Mouse (Mus musculus): ENCODE measurements at regions not wholly inside any gene's neighbourhood (a gene's known extent, or its start where the extent isn't known, plus 50 kb on each side); places are given as distances from the start of the nearest gene placed in this dataset.

DNA sequence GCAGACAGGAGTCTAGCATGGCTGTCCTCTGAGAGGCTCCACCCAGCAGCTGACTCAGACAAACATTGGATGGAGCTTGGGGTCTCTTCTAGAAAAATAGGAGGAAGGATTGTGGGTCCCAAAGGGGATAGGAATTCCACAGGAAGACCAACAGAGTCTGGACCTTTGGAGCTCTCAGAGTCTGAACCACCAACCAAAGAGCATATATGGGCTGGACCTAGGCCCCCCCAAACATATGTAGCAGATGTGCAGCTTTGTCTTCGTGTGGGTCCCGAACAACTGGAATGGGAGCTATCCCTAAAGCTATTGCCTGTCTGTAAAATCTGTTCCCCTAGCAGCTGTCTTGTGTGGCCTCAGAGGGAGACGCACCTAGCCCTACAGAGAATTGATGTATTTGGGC, 50.1 kb upstream of the Cpm start:
- in situ Hi-C loops (cut with MboI, MseI): no loop called here

DNA sequence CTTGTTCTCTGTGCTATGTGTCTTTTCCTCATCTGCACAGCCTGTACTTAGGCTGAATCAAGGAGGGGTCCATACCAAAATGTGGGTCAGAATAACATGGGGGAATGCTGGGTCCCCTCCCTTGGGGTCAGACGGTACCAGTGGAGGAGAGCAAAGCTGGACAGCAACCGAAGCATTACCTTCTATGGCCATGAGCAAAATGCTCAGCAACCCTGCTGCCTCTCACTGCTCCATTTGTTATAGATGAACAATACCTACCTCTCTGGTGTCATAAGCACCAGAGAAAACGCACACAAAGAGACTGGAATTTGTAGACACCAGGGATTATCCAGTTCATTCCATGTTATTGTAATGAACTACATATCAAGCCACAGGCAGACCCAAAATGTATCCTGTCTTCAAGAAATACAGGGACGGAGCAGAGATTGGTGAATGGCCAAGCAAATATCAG, 50.6 kb upstream of the Cpm start:
- in situ Hi-C loops (cut with MboI, MseI): no loop called here

DNA sequence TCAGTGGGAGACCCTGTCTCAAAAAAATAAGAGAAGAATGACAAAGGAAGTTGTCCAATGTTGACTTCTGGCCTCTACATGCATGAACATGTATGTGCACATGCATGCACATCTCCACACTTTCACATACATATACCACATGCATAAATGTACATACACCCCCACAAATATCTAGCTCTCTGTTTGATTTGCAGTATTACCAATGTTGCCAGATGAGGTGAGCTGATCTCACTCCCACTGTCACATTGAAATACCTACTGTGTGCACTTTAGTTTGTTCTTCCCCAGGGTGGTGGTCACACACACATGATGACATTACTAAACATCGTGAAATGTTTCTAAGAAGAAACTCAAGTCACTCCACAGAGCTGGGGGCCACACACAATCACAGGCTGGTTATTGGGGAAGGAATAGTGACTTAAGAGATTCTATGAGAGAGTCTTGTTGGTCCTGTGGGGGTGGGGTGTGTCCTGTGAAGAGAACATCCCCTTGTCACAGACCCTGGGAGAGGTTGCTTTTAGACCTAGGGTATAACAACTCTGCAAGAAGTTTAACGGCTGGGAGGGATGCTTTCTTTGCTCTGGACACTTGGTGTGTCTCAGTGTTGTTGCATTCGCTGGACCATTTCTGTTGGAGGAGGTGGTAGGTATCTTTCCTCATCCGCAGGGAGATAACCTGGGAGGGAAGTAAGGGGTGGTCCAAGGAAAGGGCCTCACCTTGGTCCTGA, 51.2 kb upstream of the Cpm start:
- in situ Hi-C loops (cut with MboI, MseI): no loop called here

DNA sequence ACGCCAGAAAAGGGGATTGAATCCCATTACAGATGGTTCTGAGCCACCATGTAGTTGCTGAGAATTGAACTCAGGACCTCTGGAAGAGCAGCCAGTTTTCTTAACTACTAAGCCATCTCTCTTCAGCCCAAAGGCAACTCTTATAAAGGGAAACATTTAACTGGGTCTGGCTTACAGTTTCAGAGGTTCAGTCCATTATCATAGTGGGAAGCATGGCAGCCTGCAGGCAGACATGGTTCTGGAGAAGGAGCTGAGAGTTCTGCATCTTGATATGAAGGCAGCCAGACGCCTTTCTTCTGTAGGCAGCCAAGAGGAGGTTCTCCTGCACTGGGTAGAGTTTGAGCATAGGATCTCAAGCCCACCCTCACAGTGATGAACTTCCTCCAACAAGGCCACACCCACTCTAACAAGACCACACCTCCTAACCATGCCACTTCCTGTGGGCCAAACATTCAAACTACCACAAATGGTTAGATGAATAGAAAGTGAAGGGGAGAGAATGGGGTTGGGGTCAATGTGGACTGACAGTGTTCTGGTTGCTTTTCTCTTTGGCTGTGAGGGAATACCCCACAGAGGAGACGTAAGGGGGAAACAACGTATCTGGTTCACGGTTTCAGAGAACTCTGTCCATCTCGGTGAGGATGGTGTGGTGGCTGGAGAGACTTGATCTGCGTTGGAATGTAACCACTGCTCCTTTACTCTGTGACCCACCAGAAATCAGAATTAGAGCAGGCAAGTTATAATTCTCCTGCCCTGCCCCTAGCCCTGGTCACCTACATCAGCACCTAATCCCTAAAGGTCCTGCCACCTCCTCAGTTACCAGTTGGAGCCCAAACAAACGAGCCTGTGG, 52.2 kb upstream of the Cpm start:
- in situ Hi-C loops (cut with MboI, MseI): no loop called here

DNA sequence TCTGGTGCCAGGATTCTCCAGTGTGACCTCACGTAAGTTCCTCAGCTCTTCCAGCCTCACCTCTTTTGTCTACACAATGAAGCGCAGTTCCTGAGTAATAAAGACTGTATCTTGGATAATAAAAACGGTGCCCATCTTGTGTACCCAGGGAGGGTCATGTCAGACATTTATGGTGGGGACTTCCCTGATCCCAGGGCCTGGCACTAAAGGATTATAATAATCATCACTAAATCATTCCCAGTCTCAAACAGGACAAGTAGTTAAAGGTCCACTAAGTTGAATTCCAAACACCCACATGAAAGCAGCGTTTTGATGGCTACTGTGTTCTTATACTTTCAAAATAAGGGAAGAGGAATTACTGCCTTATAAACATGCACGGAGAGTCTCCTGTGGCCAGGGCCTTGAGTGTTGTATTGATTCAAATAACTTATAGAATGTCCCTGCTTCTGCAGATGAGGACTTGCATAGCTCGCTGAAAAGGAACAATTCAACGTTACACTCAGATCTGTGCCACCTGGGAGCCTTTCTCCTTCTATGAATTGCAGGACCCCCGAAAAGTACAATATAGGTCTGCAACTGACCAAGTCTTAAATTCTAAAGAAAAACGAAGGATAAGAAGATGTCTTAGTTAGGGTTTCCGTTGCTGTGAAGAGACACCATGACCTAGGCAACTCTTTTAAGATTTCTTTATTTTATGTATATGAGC, 53.0 kb upstream of the Cpm start:
- in situ Hi-C loops (cut with MboI, MseI): no loop called here

DNA sequence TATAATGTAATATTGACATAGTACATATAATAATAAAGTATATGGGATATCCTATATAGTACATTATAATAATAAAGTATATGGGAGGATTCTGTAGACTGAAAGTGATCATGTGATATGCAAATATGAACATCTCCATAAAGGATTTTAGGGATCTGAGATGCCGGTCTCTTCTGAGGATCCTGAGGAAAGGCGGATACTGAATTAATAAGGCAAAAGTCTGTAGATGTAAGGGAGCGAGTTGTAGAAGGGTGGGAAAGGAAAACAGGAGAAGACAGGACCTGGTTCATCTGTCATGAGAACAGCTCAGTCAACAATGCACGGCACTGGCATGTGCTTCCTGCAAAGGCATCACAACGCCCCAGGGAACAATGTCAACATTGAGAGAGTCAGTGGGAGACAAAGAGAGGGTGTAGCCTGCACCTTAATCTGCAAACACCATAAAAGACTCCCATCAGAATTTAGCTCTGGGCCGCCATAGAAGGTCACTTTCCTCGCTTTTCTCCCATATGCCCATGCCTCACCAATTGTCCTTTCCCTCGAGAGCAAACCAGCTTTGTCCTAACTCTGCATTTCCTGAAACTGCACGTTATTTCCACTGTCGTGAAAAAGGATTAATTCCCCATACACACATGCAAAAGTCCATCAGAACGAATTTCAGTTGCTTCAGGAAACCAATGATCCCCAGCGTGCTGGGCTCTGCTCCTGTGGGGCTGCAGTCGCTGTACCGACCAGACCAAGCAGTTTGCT, 53.7 kb upstream of the Cpm start:
- in situ Hi-C loops (cut with MboI, MseI): no loop called here

DNA sequence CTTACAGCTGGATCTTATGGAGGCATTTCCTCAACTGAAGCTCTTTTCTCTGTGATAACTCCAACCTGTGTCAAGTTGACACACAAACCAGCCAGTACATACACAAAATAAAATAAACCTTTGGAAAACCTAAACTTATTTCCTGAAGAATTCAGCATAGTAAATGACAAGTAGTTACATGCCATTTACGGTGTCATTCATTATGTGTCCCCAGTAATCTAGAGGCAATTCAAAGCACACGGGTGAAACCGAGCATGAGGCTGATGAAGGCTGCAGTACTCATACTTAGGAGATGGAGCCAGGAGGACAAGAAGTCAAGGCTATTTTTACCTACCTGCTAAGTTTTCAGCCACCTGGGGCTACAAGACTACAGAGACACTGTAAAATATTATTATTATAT, 54.4 kb upstream of the Cpm start:
- in situ Hi-C loops (cut with MboI, MseI): no loop called here

DNA sequence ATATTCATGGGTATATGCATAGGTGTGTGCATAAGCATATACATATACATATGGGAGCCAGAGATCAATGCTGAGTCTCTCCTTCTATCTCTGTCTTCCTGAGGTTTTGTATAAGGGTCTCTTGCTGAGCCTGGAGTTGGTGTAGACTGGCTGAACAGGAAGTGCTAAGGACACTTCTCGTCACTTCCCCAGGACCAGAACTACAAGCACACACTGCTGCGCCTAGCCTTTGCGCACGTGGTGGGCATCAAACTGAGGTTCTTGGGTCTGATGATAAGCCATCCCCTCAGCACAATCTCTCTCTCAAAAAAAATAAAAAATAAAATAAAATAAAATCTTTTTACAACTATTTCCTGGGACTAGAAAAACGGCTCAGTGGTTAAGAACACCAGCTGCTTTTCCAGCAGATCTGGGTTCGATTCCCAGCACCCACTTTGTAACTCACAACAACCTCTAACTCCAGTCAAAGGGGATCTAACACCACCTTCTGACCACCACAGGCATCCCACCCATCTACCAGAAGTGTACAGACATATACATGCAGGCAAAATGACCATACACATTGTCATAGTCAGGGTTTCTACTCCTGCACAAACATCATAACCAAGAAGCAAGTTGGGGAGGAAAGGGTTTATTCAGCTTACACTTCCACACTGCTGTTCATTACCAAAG, 55.1 kb upstream of the Cpm start:
- in situ Hi-C loops (cut with MboI, MseI): no loop called here

DNA sequence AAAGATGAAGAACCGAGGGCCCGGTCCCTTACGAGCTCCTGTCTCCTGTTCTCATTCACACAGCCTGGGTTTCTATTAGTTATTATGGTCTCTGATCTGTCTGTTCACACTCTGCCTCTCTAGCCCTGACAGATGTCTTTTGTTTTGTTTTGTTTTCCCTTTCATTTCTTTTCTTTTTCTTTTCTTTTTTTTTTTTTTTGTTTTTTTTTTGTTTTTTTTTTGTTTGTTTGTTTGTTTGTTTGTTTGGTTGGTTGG, 55.8 kb upstream of the Cpm start:
- in situ Hi-C loops (cut with MboI, MseI): no loop called here

DNA sequence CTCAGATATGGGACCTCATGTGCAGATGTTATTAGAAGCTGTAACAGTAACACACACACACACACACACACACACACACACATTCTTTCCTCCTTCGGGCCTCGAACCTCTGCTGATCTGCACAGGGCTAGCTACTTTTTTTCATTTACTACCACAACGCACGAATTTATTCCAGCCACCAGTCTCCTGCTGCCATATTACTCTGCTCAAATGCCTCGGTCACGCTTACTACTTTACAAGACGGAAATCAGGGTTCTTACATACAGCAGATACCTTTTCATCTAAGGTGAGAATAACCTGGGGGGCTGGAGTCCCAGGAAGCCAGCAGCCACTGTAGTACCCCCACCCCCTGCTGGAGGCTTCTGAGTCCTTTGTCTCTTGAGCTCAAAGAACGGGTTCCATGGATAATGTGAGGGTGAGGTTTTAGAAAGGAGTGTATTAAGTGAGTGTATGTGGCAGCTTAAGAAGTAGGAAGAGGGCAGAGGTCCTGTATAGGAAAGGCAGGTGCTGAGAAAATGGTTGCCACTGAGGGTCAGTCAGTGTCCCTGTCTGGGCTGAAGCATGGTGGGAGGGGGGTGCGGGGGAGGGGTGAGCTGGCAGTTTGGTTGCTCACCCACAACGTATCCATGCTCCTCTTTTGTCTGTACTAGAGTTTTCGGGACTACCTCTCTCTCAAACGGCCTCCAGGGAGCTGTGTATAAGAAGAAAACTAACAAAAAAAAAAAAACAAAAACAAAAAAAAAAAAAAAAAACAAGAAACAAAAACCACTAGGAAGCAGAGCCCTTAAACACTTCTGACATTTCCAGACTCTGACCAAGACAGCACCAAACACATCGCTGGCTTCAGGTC, 56.3 kb upstream of the Cpm start:
- in situ Hi-C loops (cut with MboI, MseI): no loop called here

DNA sequence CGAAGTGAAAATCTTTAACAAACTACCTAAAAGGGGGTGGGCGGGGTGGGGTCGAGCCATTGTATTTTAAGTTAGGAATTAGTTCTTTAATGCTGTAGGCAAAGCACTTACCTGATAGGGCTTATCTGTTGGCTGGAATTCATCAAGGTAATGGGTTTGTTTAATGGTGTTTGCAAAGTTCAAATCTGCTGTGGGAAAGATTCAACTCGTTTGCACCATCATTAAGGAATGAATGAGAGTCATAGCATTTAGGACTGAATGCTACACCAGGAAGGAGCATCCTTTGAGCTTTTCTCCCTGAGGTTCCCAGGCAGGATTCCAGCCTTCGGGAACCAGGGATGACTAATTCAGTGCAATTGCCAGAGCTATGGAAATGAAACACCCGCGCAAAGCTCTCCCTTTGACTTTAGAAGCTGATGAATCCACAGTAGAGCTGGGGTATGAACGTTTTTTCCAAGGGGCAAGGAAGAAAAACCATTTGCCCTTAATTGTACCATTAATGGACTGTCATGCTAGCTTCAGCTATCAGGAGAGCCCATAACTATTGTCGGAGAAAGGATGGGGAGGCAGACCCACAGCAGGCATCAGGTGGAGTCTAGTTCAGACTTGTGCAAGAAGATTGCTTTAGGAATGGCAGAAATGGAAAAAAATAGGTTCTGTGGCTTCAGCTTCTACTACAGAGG, 57.3 kb upstream of the Cpm start:
- in situ Hi-C loops (cut with MboI, MseI): no loop called here

DNA sequence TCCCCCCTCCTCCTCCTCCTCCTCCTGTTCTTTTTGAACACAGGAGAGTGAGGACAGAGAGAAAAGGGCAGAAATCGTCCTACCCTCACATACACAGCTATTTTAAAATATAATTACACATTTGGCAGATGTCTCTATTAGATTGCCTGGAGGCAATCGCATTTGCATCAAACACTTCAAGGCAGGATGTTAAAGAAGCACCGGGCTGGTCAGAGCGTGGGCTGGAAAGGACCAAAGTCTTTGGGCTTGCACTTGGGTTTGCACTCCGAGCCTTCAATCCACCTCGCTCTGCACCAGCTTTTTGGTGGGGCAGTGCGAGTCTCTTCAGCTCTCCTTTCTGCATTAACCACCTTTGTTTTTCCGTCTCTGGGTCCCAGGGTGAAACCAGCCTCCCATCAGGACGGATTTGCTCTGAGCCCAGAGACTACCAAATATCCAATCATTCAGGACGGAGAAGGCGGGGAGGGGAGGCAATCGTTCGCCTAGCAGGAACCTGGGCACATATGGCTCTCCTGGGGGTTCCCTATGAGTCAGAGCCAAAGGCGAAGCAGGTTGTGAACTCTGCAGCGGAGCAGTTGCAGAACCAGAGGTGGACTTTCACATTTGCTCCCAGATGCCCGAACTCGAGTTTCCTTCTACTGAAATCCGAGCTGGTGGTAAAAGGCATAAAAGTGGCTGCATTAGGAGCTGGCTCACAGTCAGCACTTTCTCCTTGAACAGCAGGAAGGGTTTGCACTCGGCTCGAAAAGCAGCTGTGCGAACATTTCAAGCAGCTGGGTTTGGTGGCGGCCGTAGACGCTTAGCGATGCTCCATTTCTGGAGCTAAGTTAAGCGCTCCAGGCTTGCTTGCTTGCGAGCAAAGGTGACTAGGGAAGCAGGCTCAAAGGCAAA, 58.1 kb upstream of the Cpm start:
- in situ Hi-C loops (cut with MboI, MseI): no loop called here

DNA sequence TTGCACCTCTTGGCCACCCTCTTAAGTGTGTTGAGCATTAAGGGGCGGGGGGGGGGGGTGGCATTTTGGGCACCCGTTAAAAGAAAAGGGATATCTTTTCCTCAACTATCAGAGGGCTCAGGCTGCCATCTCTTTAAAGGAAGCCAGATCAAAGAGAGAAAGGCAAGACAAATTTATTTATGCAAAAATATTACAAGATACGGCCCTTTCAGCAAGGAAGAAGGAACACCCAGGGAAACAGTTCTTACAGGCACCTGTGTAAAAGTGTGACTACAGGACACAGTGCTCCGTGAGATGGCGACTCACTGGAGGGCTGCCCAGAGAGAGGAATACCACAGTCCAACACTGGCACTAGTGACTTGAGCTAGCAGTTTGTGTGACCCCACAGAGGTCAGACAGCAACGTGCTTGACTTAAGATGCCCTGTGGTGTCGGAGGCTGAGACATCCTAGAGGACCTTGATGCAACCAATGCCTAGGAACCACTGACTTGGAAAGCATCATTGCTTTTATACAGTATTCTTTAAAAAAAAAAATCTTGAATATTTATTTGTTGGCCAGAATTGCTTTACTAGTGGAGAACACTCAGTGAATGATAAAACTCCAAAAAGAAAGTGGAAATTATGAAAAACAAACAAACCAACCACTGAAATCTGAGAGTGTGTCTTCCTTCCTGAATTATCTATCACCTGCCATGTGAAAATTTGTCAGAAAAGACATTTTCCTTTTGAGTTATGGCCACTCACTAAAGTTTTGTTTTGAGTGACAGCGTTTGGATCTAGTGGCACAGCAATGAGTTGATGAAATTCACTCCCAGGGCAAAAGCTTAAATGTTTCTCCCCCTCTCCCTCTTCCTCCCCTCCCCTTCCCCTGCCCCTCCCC, 59.0 kb upstream of the Cpm start:
- in situ Hi-C loops (cut with MboI, MseI): no loop called here

DNA sequence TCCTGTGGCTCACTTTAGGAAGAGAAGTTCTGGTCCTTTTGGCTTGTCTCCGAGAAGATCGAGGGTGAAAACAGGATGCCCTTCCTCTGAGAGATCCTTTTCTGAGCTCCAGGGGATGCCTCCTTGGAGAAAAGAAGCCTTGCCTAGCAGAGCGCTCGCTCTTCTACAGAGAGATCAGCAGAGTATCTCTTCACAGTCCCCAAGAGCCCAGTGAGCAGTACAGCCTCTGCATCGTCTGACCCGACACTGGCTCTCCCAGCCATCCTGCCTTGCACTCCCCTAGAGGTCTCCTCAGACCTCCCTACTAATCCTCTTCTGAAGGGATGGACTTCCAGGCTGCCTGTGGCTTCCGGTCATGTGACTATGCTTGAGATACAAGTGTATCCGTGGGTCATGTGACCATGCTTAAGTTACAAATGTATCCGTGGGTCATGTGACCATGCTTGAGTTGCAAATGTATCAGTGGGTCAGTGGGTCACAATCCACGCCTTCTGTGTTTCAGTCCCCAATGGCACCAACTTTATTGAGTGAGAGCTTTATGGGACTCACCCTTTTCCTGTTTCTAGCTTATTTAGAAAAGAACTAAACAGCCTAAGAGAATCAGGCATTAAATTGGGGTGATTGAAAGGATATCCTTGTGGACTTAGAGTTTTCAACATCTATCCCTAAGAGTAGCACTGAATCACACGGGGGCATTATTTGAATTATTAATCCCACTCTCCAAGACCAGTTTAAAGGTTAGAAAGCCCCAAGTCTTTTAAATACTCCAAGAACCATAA, 59.8 kb upstream of the Cpm start:
- in situ Hi-C loops (cut with MboI, MseI): loop anchor here (10.0 kb wide), 1 partner anchor 105 kb away; no protein-coding TSS in a partner anchor

DNA sequence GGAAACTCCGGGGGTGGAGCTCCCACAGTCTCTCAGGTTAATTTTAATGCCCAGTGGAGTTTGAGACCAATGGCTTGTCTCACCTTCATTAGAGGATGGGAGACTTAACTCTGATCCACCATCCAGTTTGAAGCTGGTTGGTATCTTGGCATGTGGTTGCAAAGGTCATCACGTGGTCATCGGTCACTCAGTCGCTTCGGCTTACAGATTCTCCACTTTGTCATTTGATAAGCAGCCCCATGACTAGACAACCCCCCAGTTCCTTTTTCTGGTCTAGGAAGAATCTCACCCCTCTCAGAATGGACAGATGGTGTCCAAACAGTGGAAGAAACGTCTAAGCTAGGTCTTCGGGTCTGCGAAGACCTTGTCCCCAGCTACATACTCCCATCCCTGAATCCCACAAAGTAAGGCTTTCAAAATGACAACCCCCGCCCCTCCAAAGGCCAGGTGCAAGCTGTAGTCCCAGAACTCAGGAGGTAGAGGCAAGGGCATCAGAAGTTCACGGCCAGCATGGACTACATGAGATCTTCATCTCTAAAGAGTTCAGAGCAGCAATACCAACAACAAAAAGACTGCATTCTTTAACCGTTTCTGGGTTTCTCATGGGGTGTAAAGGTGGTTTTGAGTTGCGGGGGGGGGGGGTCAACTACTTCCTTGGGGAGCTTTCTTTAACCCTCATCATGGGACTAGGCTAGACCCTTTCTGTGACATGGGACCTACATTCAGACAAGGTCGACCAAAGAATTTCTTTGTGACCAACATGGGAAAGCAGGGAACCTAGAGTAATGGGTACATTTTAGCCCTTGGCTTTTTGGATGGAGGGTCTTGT, 60.6 kb upstream of the Cpm start:
- in situ Hi-C loops (cut with MboI, MseI): loop anchor here (10.0 kb wide), 1 partner anchor 106 kb away; no protein-coding TSS in a partner anchor

DNA sequence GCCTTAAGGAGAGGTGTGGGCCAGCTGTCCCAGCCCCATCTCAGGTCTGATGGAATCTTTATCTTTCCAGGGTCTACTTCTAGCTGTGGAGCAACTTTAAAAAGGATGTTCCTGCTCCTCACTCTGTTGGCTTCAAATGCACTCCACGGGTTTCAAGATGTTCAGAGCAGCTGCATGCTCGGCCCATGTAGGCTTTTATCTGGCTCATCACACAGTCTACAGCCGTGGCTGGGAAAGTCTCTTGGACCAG, 61.2 kb upstream of the Cpm start:
- in situ Hi-C loops (cut with MboI, MseI): loop anchor here (10.0 kb wide), 1 partner anchor 107 kb away; no protein-coding TSS in a partner anchor
